29 mouse cellular contexts compared by ENCODE assay signal in genomic region chr3:69374538-69374937, GRCm38 (mm10). TPM values are rescaled to one million over a fixed set of nuclear protein-coding genes. Genes with fewer than 3 reads are reported as not detected.
DNase-seq lines count a peak whose midpoint lies in the region; ATAC-seq lines count a peak whose summit lies in the region.
"Had no signal": no experiment of that assay in that cellular context is flagged by ENCODE, and none has a peak within 500 bp of the region (broad histone marks: within the 10 kb centered on the region; RNA-seq: fewer than 3 reads in every experiment).

No protein-coding gene starts in this region.

- H3K27ac ChIP-seq in intestine, embryonic 14.5 days (ENCODE audit: low read depth), result no peak overlapping the region
- no peak overlapping the region for H3K27ac ChIP-seq in intestine, embryonic 16.5 days (ENCODE audit: low read length)
- H3K27ac ChIP-seq: embryonic facial prominence, embryonic 12.5 days; heart, adult 2 months; hindbrain, embryonic 13.5 days; intestine, embryonic 15.5 days; layer of hippocampus, adult 2 months; limb, embryonic 12.5 days; neural tube, embryonic 12.5 days; stomach, postnatal 0 days had no signal

- H3K9ac ChIP-seq in intestine, embryonic 14.5 days (ENCODE audit: low read length), result no peak overlapping the region
- no peak overlapping the region for H3K9ac ChIP-seq in intestine, embryonic 16.5 days (ENCODE audit: low read depth, low read length)
- H3K9ac ChIP-seq: embryonic facial prominence, embryonic 12.5 days; forebrain, embryonic 13.5 days; hindbrain, embryonic 13.5 days; intestine, embryonic 15.5 days; limb, embryonic 12.5 days; liver, postnatal 0 days; midbrain, embryonic 15.5 days; neural tube, embryonic 12.5 days had no signal

- H3K27me3 ChIP-seq in intestine, embryonic 14.5 days (replicated peaks; ENCODE audit: control insufficient read depth, insufficient read depth, low read length), result no peaks in the 10 kb centered on the region
- H3K27me3 ChIP-seq in intestine, embryonic 16.5 days (replicated peaks; ENCODE audit: control insufficient read depth, insufficient read depth, low read length), result no peaks in the 10 kb centered on the region
- H3K27me3 ChIP-seq: embryonic facial prominence, embryonic 12.5 days; forebrain, embryonic 13.5 days; hindbrain, embryonic 13.5 days; intestine, embryonic 15.5 days; limb, embryonic 12.5 days; midbrain, embryonic 15.5 days; neural tube, embryonic 12.5 days had no signal

- 85% methylated on average over 5 of the region's 5 CpGs for WGBS in intestine, embryonic 14.5 days
- 91% methylated on average over 5 of the region's 5 CpGs for WGBS in intestine, embryonic 16.5 days

- no peak for ATAC-seq in intestine, embryonic 14.5 days (replicated peaks; ENCODE audit: low FRiP score, low TSS enrichment, low read depth)
- no peak for ATAC-seq in intestine, embryonic 16.5 days
- peak; percentile 35 for ATAC-seq in megakaryocyte progenitor cell, adult 5-6 weeks (replicated peaks; ENCODE audit: poor library complexity)
- ATAC-seq: intestine, embryonic 15.5 days; liver, postnatal 0 days had no signal

- H3K4me3 ChIP-seq in intestine, embryonic 14.5 days (ENCODE audit: low read depth, low read length), result no peak overlapping the region
- H3K4me3 ChIP-seq in intestine, embryonic 16.5 days (ENCODE audit: low read length), result no peak overlapping the region
- H3K4me3 ChIP-seq: embryonic facial prominence, embryonic 12.5 days; forebrain, embryonic 13.5 days; heart, adult 2 months; hindbrain, embryonic 13.5 days; intestine, embryonic 15.5 days; layer of hippocampus, adult 2 months; limb, embryonic 12.5 days; midbrain, embryonic 15.5 days; neural tube, embryonic 12.5 days had no signal

- H3K4me2 ChIP-seq in intestine, embryonic 14.5 days (ENCODE audit: low read length), result no peak overlapping the region
- no peak overlapping the region for H3K4me2 ChIP-seq in intestine, embryonic 16.5 days (ENCODE audit: low read depth, low read length)
- H3K4me2 ChIP-seq: embryonic facial prominence, embryonic 12.5 days; forebrain, embryonic 13.5 days; hindbrain, embryonic 13.5 days; intestine, embryonic 15.5 days; limb, embryonic 12.5 days; liver, embryonic 11.5 days; midbrain, embryonic 15.5 days; neural tube, embryonic 12.5 days had no signal

- H3K4me1 ChIP-seq in intestine, embryonic 14.5 days (replicated peaks; ENCODE audit: control insufficient read depth, insufficient read depth, low read length), result no peaks in the 10 kb centered on the region
- H3K4me1 ChIP-seq in intestine, embryonic 16.5 days (ENCODE audit: control insufficient read depth, insufficient read depth, low read length), result no peaks in the 10 kb centered on the region
- H3K4me1 ChIP-seq: embryonic facial prominence, embryonic 12.5 days; intestine, embryonic 15.5 days; limb, embryonic 12.5 days; neural tube, embryonic 12.5 days had no signal

- no peaks in the 10 kb centered on the region for H3K36me3 ChIP-seq in intestine, embryonic 14.5 days (ENCODE audit: control insufficient read depth, insufficient read depth, low read length)
- H3K36me3 ChIP-seq in intestine, embryonic 16.5 days (ENCODE audit: control insufficient read depth, insufficient read depth, low read length), result no peaks in the 10 kb centered on the region
- H3K36me3 ChIP-seq: embryonic facial prominence, embryonic 12.5 days; hindbrain, embryonic 13.5 days; intestine, embryonic 15.5 days; limb, embryonic 12.5 days; midbrain, embryonic 15.5 days; neural tube, embryonic 12.5 days had no signal

- no peaks in the 10 kb centered on the region for H3K9me3 ChIP-seq in intestine, embryonic 14.5 days (ENCODE audit: control insufficient read depth, low read length)
- 0 out of 2 replicates have a peak, but pooled peaks cover 3% of the 10 kb centered on the region for H3K9me3 ChIP-seq in intestine, embryonic 16.5 days (ENCODE audit: control insufficient read depth, low read length)
- H3K9me3 ChIP-seq: embryonic facial prominence, embryonic 12.5 days; forebrain, embryonic 13.5 days; hindbrain, embryonic 13.5 days; intestine, embryonic 15.5 days; midbrain, embryonic 15.5 days; neural tube, embryonic 12.5 days had no signal

- DNase-seq in cerebellum, postnatal 10 days, result peak; percentile 51 to 60
- no peak for DNase-seq in cerebellum, postnatal 36 days
- peak; percentile 28 for DNase-seq in intestine, embryonic 14.5 days (ENCODE audit: low spot score)
- DNase-seq in spleen, adult 18-20 months, result peak; percentile 7 to 22
- no peak for DNase-seq in spleen, postnatal 36 days (ENCODE audit: low spot score in 2 of 2)
- no peak for DNase-seq in adrenal gland, postnatal 14 days
- DNase-seq: adrenal gland, postnatal 25 days; cerebellum, adult 9-11 months; gastrocnemius, postnatal 14 days; heart, adult 2 months; kidney, adult 9 months; kidney, postnatal 14 days; liver, postnatal 0 days; retina, postnatal 1 day; right cerebral cortex, postnatal 25 days; thymus, adult 2 months; thymus, postnatal 4 days had no signal

RNA-seq across cellular contexts. Expression of gene Ppm1l, which starts 57.9 kb away (rescaled TPM):
- polyA plus RNA-seq in intestine, embryonic 14.5 days (2014; fragmentation: Nextera tagmentation; extraction: Ambion mirVana), result 7.3 and 8.0 TPM in 2 replicates
- polyA plus RNA-seq in intestine, embryonic 16.5 days (2015; fragmentation: Nextera tagmentation; extraction: Ambion mirVana), result 3.3 and 3.4 TPM in 2 replicates
- total RNA-seq in megakaryocyte progenitor cell, adult 5-6 weeks (2015), result 2.2 TPM in 2 replicates
- 1.5 and 2.0 TPM in 2 replicates for total RNA-seq in megakaryocyte progenitor cell, adult 5-6 weeks (2017)
- total RNA-seq in adrenal gland, postnatal 14 days (2021), result 12.6 and 13.5 TPM in 2 replicates

Comparison
In these comparisons a context has a peak if more than half of its experiments do, and no peak if none do; other contexts are left out.
1. DNase-seq: peak in cerebellum, postnatal 10 days (2 of 2), intestine, embryonic 14.5 days (single experiment) and spleen, adult 18-20 months (2 of 2); none in cerebellum, postnatal 36 days (0 of 2), spleen, postnatal 36 days (0 of 2) and adrenal gland, postnatal 14 days (single experiment).